Mouse (Mus musculus) c-Kit-negative CD71-positive TER-119-positive erythroid progenitor cells, embryonic 14.5 days (primary cell): Measurements from ENCODE around the gene Nedd9.

Source experiments
- DNase-seq: peaks from one replicate; pipeline ENCODE4 v3.0.0-alpha.2; 2013; ENCODE audit warnings: low read depth, low spot score

The Nedd9 gene

DNA sequence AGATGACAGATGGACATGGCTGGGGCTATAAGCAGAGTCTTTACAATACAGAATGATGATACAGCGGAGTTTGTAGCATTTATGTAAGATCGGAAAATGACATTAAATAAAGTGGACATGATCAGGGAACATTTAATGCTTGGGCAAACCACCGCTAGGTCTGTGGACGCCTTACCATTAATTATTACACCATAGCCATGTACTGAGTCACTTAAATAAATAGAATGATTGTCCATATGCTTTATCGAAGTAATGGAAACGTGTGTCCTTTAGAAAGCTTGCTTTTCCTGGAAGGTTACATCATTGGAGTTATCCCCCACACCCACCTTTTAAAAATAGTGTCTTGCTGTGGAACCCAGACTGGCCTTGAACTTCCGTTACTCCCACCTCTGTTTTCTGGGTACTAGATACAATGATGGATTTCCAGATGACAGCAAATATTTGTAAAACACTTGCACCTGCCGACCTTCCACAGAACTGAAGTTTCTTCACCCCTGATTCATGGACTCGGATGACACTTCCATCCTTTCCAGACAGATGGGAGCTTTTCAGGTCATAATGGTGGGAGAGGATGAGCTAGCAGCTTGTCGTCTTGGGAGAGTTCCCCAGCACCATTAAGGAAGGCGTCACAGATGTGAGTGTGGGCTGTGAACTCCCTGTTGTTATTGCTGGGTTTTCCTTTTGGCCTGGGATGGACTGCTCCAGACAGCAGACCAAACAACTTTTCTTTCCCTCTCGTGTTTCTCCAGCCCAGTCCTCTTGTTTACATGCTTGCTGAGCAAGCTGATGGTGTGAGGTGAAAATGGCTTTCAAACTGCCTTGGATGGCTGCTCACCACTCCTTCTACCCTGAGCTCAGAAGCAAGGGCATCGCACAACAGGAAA, 76.7 kb downstream of the Nedd9 start:
- DNase-seq: no peak

DNA sequence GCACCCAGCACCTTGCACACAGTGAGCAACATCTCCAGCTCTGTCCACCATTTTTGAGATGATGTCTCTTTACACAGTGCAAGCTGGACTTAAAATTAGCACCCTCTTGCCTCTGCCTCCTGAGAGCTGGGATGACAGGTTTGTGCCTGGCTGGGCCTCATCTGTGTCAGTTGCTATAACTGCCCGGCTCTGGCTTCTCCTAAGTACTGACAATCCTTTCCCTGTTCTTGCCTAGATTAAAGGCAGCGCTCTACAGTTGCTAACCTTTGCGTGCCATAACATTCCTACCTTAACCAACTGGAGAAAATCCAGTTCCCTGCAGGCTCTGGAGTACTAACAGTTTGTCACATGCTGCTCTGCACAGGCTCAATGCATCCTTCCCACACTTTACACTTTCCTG, 77.9 kb downstream of the Nedd9 start:
- no peak for DNase-seq

- no peak for DNase-seq
These were observed 78.7 kb downstream of the Nedd9 start for GRCm38 (mm10) chr13:41408374-41408952.

GRCm38 (mm10) chr13:41405009-41405408, 82.2 kb downstream of the Nedd9 start:
- no peak for DNase-seq

GRCm38 (mm10) chr13:41403838-41404237, 83.3 kb downstream of the Nedd9 start:
- DNase-seq: no peak

DNA sequence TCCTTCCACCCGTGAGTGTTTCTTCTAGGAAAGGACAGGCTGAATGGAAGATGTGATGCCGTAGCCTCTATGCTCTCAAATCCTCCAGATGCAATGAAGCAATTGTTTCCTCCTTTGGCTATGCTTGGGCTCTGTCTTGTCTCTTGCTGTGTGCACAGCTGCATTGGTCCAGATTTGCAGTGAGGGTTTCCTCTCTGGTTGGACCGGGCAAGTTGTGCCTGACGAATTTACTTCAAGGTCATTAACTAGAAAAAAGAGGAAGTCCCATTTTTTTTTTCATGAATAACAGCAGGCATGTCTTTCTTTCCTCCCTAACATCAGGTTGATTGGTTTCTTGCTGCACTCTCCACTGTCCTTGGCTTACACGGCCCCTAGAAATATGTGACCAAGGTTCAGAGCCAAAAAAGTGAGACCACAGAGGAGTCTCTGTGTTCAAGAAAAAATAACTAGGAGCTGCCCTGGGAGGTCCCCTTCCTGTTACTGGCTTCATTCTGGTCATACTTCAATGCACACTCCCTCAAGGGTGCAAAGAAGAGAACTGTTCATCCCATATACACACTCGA, 84.6 kb downstream of the Nedd9 start:
- DNase-seq: no peak

- DNase-seq: no peak
These were observed 85.4 kb downstream of the Nedd9 start for GRCm38 (mm10) chr13:41401775-41402174.

- no peak for DNase-seq
These were observed 86.9 kb downstream of the Nedd9 start for GRCm38 (mm10) chr13:41400289-41400688.

DNA sequence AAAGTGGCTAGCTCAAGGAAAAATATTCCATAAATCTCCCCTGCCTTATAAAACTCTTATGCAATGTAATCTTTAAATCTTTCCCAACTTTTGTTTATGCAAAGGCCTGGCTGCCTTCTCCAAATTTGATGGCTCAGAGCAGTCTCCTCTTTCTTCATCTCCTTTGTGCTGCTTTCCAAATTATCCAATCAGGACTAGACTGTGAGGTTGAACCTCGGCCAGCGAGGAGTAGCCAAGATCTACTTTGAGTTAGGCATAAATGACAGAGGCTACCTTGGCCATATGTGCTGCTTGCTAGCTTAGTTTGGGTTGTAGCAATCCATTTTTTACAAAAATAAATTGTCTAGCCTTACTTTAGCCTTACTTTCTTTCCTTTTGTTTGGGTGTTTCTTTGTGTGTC, 95.0 kb downstream of the Nedd9 start:
- DNase-seq: no peak

DNA sequence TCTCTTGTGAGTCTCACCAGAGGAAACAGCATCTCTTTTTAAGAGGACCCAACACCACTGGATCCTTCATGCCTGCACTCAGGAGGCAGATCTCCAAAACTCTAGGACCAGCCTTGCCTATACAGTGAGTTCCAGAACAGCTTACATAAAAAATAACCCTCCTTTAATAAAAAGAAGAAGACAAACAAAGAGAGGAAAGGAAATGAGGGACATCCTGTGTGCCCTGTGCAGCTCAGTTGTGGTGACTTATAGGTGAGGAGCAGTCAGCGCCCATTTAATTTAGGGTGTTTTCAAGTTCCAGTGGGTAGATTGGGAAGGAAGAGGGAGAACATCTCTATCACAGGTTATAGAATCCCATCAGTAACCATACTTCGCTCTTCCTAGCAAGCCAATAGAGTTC, 96.5 kb downstream of the Nedd9 start:
- DNase-seq: no peak

- no peak for DNase-seq
These were observed 100.6 kb downstream of the Nedd9 start for GRCm38 (mm10) chr13:41386581-41386980.

- DNase-seq: no peak
These were observed 102.3 kb downstream of the Nedd9 start for GRCm38 (mm10) chr13:41384896-41385295.

DNA sequence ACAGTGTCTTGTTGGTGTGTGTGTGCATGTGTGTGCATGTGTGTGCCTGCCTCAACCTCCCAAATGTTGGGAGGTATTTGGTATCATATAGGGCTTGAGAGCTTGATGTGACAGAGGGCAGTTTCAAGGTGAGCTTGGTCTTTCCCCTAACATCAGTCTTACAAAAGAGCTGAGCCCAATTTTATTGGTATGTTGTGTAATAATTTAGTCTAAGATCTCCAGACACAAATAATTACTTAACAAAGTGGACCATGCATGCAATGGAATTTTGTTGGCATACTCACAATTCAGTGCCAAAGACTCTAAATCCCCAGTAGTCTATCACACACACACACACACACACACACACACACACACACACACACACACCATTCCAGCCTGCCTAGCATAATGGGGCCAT, 104.5 kb downstream of the Nedd9 start:
- no peak for DNase-seq

DNA sequence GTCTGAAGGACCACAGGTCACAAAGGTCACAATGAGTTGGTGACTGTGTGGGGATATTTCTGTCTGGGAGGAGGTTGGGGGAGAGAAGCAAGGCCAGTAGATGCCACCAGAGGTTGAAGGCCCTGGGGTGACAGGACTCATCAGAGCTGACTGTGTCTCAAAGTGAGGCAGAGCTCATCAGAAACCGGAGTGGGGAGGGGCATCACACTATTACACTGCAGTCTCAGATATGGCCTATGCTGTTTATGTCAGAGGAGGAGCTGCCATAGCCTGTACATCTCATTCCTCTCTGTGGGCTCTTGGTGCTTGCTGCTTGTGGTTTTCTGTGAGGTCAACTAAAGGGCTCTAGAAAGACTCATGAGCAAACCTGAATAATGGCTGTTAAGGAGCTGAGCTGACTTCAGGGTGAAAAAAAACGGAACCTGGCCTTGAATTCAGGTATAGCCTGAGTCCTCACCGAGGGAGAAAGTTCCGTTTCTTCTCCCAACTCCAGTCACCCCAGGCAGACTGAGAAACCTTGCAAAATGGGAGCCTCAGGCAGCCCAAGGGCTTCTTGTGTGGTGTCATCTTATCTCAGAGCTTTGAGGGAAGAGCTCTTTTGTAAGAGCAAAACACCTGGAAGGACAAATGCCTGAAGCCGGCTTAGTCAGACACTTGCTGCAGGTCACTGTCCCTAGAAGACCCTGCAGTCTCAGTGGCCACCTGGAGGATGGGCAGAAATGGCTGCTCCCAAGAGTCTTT, 105.2 kb downstream of the Nedd9 start:
- DNase-seq: no peak

GRCm38 (mm10) chr13:41381041-41381805, 105.9 kb downstream of the Nedd9 start:
- DNase-seq: no peak

GRCm38 (mm10) chr13:41379951-41380465, 107.2 kb downstream of the Nedd9 start:
- DNase-seq: no peak

- no peak for DNase-seq
These were observed 108.7 kb downstream of the Nedd9 start for GRCm38 (mm10) chr13:41378462-41378861.

- no peak for DNase-seq
These were observed 109.3 kb downstream of the Nedd9 start for GRCm38 (mm10) chr13:41377856-41378255.

- DNase-seq: no peak
These were observed 110.1 kb downstream of the Nedd9 start for GRCm38 (mm10) chr13:41377011-41377431.

GRCm38 (mm10) chr13:41376111-41376510, 111.1 kb downstream of the Nedd9 start:
- DNase-seq: no peak

DNA sequence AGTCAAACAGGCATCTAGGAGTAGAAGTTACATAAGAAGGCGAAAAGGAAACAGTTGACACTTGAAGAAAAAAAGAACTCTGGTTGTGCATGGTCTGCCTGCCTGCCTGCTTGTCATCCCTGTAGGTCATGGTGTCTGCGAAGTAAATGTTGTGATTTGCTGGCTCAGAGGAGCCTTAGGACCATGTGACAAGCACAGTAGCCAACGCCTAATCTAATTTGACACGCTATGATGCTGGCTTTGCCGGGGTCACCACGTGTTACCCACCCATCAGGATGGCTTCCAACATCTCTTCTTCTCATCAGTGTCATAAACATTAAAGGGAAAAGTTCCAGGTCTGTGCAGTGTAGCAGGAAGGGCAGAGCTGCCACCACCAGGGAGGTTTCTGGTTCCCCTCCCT, 111.5 kb downstream of the Nedd9 start:
- DNase-seq: no peak
